Mouse (Mus musculus): ENCODE results near the gene Trim80. TPM values are rescaled to one million over a fixed set of nuclear protein-coding genes. Genes with fewer than 3 reads are reported as not detected.
A peak's percentile ranks its signal among the peaks of the same experiment; 100 is the strongest.

Trim80 gene
- polyA plus RNA-seq, 1 experiment from 2014 or later = 0.27 TPM

- Histone ChIP-seq H3K4me3 (ENCODE audit: low read depth, low read length) (no peak overlapping the region), H3K9me3 (ENCODE audit: control insufficient read depth, low read length) (no peaks in the 10 kb centered on the region), H3K27ac (ENCODE audit: low read depth, low read length) (no peak overlapping the region), H3K9ac (ENCODE audit: low read depth, low read length) (no peak overlapping the region), H3K36me3 (ENCODE audit: control insufficient read depth, insufficient read depth, low read length) (peaks cover 12% of the 10 kb centered on the region; the same call in 1 of the 2 replicates), H3K4me2 (no peak overlapping the region), H3K27me3 (replicated peaks; ENCODE audit: control insufficient read depth, insufficient read depth, low read length) (no peaks in the 10 kb centered on the region), H3K4me1 (replicated peaks; ENCODE audit: control insufficient read depth, insufficient read depth, low read length) (peaks cover 21% of the 10 kb centered on the region)
- ATAC-seq (replicated peaks; ENCODE audit: low FRiP score) (no peak), DNase-seq (ENCODE audit: low spot score) (no peak)
- WGBS = 92% methylated on average over 17 of the region's 17 CpGs
Measured at GRCm38 (mm10) chr11:115406858-115407401, 33.4 kb upstream of the Trim80 start.

- H3K36me3 ChIP-seq (ENCODE audit: control insufficient read depth, insufficient read depth, low read length) = peaks cover 12% of the 10 kb centered on the region; the same call in 1 of the 2 replicates
- no peak overlapping the region; the same call in 1 of the 2 replicates for H3K27ac ChIP-seq (ENCODE audit: low read depth, low read length)
Measured at GRCm38 (mm10) chr11:115408266-115408920, 32.0 kb upstream of the Trim80 start.

DNA sequence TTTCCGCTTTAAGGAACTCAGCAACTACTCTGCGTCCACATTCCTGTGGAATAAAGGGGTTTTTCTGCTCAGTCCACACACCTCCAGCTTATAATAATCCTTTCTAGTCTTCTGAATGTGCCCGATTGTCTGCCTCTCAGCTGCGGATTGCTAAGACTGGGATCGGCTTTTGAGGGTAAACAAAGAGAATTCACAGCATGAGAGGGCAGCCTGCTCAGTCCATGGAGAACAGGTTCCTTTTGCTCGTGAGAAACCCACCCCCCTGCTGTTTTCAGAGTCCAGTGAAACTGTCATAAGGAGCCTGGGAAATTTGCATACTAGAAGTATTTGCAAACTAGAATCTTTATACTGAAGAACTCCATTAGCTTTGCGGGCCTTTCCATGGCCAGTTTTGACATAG lies 30.8 kb upstream of the Trim80 start:
- H3K4me1 ChIP-seq (replicated peaks; ENCODE audit: control insufficient read depth, insufficient read depth, low read length) = peaks cover 23% of the 10 kb centered on the region
- H3K4me3 ChIP-seq (ENCODE audit: low read depth, low read length) = no peak overlapping the region
- H3K4me2 ChIP-seq = no peak overlapping the region
- DNase-seq (ENCODE audit: low spot score) (no peak), ATAC-seq (replicated peaks; ENCODE audit: low FRiP score) (no peak)
- H3K36me3 ChIP-seq (ENCODE audit: control insufficient read depth, insufficient read depth, low read length) = peaks cover 12% of the 10 kb centered on the region; the same call in 1 of the 2 replicates
- H3K9ac ChIP-seq (ENCODE audit: low read depth, low read length) = no peak overlapping the region
- H3K27me3 ChIP-seq (replicated peaks; ENCODE audit: control insufficient read depth, insufficient read depth, low read length) = no peaks in the 10 kb centered on the region
- 91% methylated on average over 7 of the region's 7 CpGs for WGBS
- H3K27ac ChIP-seq (ENCODE audit: low read depth, low read length) = no peak overlapping the region
- no peaks in the 10 kb centered on the region for H3K9me3 ChIP-seq (ENCODE audit: control insufficient read depth, low read length)

More at GRCm38 (mm10) chr11:115408266-115408920, 32.0 kb upstream of the Trim80 start:
- H3K4me3 ChIP-seq (ENCODE audit: low read depth, low read length) = no peak overlapping the region
- ATAC-seq (replicated peaks; ENCODE audit: low FRiP score) (no peak), DNase-seq (ENCODE audit: low spot score) (no peak)
- H3K9me3 ChIP-seq (ENCODE audit: control insufficient read depth, low read length) = no peaks in the 10 kb centered on the region
- no peak overlapping the region for H3K9ac ChIP-seq (ENCODE audit: low read depth, low read length)
- H3K4me2 ChIP-seq = no peak overlapping the region
- no peaks in the 10 kb centered on the region for H3K27me3 ChIP-seq (replicated peaks; ENCODE audit: control insufficient read depth, insufficient read depth, low read length)
- H3K4me1 ChIP-seq (replicated peaks; ENCODE audit: control insufficient read depth, insufficient read depth, low read length) = peaks cover 23% of the 10 kb centered on the region
- 63% methylated on average over 6 of the region's 6 CpGs for WGBS

- no peaks in the 10 kb centered on the region for H3K27me3 ChIP-seq (replicated peaks; ENCODE audit: control insufficient read depth, insufficient read depth, low read length)
- WGBS = under 1% methylated on average over 56 of the region's 56 CpGs
- peaks cover 20% of the 10 kb centered on the region for H3K36me3 ChIP-seq (ENCODE audit: control insufficient read depth, insufficient read depth, low read length)
Measured at GRCm38 (mm10) chr11:115419531-115420237, 20.7 kb upstream of the Trim80 start, which contains the start of the genes Atp5h and Kctd2. Gene Atp5h (minus strand): TSS chr11:115419962. Gene Kctd2 (plus strand): TSS chr11:115420128.

GRCm38 (mm10) chr11:115420336-115421190 lies 19.8 kb upstream of the Trim80 start:
- Histone ChIP-seq H3K9ac (ENCODE audit: low read depth, low read length) (peak overlapping the region; percentile 94), H3K36me3 (ENCODE audit: control insufficient read depth, insufficient read depth, low read length) (peaks cover 13% of the 10 kb centered on the region), H3K27me3 (replicated peaks; ENCODE audit: control insufficient read depth, insufficient read depth, low read length) (no peaks in the 10 kb centered on the region), H3K4me3 (ENCODE audit: low read depth, low read length) (peak overlapping the region; percentile 97), H3K27ac (ENCODE audit: low read depth, low read length) (peak overlapping the region; percentile 80), H3K9me3 (ENCODE audit: control insufficient read depth, low read length) (no peaks in the 10 kb centered on the region), H3K4me1 (replicated peaks; ENCODE audit: control insufficient read depth, insufficient read depth, low read length) (peaks cover 21% of the 10 kb centered on the region), H3K4me2 (peak overlapping the region; percentile 100)
- DNase-seq (ENCODE audit: low spot score) = peak; percentile 67
- WGBS = 2% methylated on average over 45 of the region's 45 CpGs
- ATAC-seq (replicated peaks; ENCODE audit: low FRiP score) = peak; percentile 73

More at GRCm38 (mm10) chr11:115419531-115420237, 20.7 kb upstream of the Trim80 start, which contains the start of the genes Atp5h and Kctd2:
- Histone ChIP-seq H3K4me2 (peak within 1 kb of the TSS; percentile 100), H3K9me3 (ENCODE audit: control insufficient read depth, low read length) (no peaks in the 10 kb centered on the region), H3K9ac (ENCODE audit: low read depth, low read length) (peak within 1 kb of the TSS; percentile 94), H3K4me3 (ENCODE audit: low read depth, low read length) (peak within 1 kb of the TSS; percentile 97), H3K4me1 (replicated peaks; ENCODE audit: control insufficient read depth, insufficient read depth, low read length) (peaks cover 21% of the 10 kb centered on the region), H3K27ac (ENCODE audit: low read depth, low read length) (peak within 1 kb of the TSS; percentile 80)
- DNase-seq (ENCODE audit: low spot score) = peak; percentile 90
- peak; percentile 98 for ATAC-seq (replicated peaks; ENCODE audit: low FRiP score)

- Histone ChIP-seq H3K9ac (ENCODE audit: low read depth, low read length) (no peak overlapping the region), H3K4me2 (peak overlapping the region; percentile 100), H3K9me3 (ENCODE audit: control insufficient read depth, low read length) (no peaks in the 10 kb centered on the region), H3K36me3 (ENCODE audit: control insufficient read depth, insufficient read depth, low read length) (peaks cover 8% of the 10 kb centered on the region; the same call in 1 of the 2 replicates), H3K27me3 (replicated peaks; ENCODE audit: control insufficient read depth, insufficient read depth, low read length) (no peaks in the 10 kb centered on the region), H3K27ac (ENCODE audit: low read depth, low read length) (no peak overlapping the region), H3K4me1 (replicated peaks; ENCODE audit: control insufficient read depth, insufficient read depth, low read length) (peaks cover 21% of the 10 kb centered on the region), H3K4me3 (ENCODE audit: low read depth, low read length) (peak overlapping the region; percentile 97)
- DNase-seq (ENCODE audit: low spot score) = no peak
- ATAC-seq (replicated peaks; ENCODE audit: low FRiP score) = no peak
- 74% methylated on average over 1 of the region's 1 CpGs for WGBS
Measured at GRCm38 (mm10) chr11:115421328-115421727, 19.0 kb upstream of the Trim80 start.

DNA sequence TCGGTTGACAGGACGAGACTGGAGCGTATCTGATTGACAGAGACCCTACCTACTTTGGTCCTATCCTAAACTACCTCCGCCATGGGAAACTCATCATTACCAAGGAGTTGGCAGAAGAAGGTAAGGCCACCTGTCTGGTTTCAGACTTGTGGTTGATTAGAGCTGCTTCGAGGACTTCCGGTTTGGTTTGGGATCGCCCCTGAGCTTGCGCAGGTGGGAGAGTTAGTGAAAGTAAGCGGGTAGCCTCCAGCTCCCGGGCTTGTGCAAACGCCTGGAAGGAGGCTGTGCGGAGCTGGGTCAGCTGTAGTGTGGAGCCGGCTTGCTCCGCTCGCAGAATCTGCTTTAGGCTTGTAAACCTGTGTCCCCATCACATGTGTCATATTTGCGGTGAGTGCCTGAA lies 18.4 kb upstream of the Trim80 start:
- H3K9me3 ChIP-seq (ENCODE audit: control insufficient read depth, low read length) = no peaks in the 10 kb centered on the region
- no peak overlapping the region for H3K4me2 ChIP-seq
- 87% methylated on average over 16 of the region's 16 CpGs for WGBS
- no peak for DNase-seq (ENCODE audit: low spot score)
- no peak overlapping the region for H3K9ac ChIP-seq (ENCODE audit: low read depth, low read length)
- H3K36me3 ChIP-seq (ENCODE audit: control insufficient read depth, insufficient read depth, low read length) = peaks cover 4% of the 10 kb centered on the region; the same call in 1 of the 2 replicates
- H3K27ac ChIP-seq (ENCODE audit: low read depth, low read length) = no peak overlapping the region
- H3K4me3 ChIP-seq (ENCODE audit: low read depth, low read length) = no peak overlapping the region
- H3K4me1 ChIP-seq (replicated peaks; ENCODE audit: control insufficient read depth, insufficient read depth, low read length) = peaks cover 21% of the 10 kb centered on the region
- H3K27me3 ChIP-seq (replicated peaks; ENCODE audit: control insufficient read depth, insufficient read depth, low read length) = no peaks in the 10 kb centered on the region
- no peak for ATAC-seq (replicated peaks; ENCODE audit: low FRiP score)

GRCm38 (mm10) chr11:115423091-115423490 lies 17.3 kb upstream of the Trim80 start:
- 0 out of 2 replicates have a peak, but pooled peaks cover 4% of the 10 kb centered on the region for H3K36me3 ChIP-seq (ENCODE audit: control insufficient read depth, insufficient read depth, low read length)
- no peak for ATAC-seq (replicated peaks; ENCODE audit: low FRiP score)
- H3K27ac ChIP-seq (ENCODE audit: low read depth, low read length) = no peak overlapping the region
- no peak overlapping the region for H3K4me2 ChIP-seq
- no peaks in the 10 kb centered on the region for H3K27me3 ChIP-seq (replicated peaks; ENCODE audit: control insufficient read depth, insufficient read depth, low read length)
- H3K4me1 ChIP-seq (replicated peaks; ENCODE audit: control insufficient read depth, insufficient read depth, low read length) = peaks cover 18% of the 10 kb centered on the region
- no peak overlapping the region for H3K4me3 ChIP-seq (ENCODE audit: low read depth, low read length)
- no peaks in the 10 kb centered on the region for H3K9me3 ChIP-seq (ENCODE audit: control insufficient read depth, low read length)
- 68% methylated on average over 3 of the region's 3 CpGs for WGBS
- no peak overlapping the region for H3K9ac ChIP-seq (ENCODE audit: low read depth, low read length)
- DNase-seq (ENCODE audit: low spot score) = no peak
